Mouse (Mus musculus) midbrain, embryonic 11.5 days (tissue): ENCODE data around the gene Cpm. TPM values are rescaled to one million over a fixed set of nuclear protein-coding genes. Genes with fewer than 3 reads are reported as not detected.
"Not testable (repeated sequence)": the region's sequence is repeated elsewhere in the genome, so short reads cannot be mapped to it uniquely, and the experiment has no call there.

Source experiments
- ATAC-seq: fragments of 200-750 bp; cut with Nextera tagmentation; 2 replicates; pipeline ENCODE4 v1.8.0; 2017; ENCODE audit warnings: moderate TSS enrichment, moderate library complexity; ENCODE audit not compliant: low FRiP score
- DNase-seq: peaks from one replicate; pipeline ENCODE4 v3.0.0; 2015; ENCODE audit warnings: low spot score; ENCODE audit errors: missing footprints
- H3K27ac ChIP-seq: fragments of 300-500 bp; sonication (generic); 2 replicates; pipeline ENCODE4 v1.5.1; 2014; ENCODE audit warnings: low read depth, low read length
- H3K27me3 ChIP-seq: fragments of 300-500 bp; sonication (generic); 2 replicates; pipeline ENCODE4 v1.6.1; 2014; ENCODE audit warnings: mild to moderate bottlenecking, low read length, moderate library complexity, mixed read lengths; ENCODE audit not compliant: control insufficient read depth, insufficient read depth
- H3K36me3 ChIP-seq: fragments of 300-500 bp; sonication (generic); 2 replicates; pipeline ENCODE4 v1.6.1; 2014; ENCODE audit warnings: mild to moderate bottlenecking, low read length, moderate library complexity, mixed read lengths; ENCODE audit not compliant: control insufficient read depth, insufficient read depth
- H3K4me1 ChIP-seq: fragments of 300-500 bp; sonication (generic); 2 replicates; pipeline ENCODE4 v1.6.1; 2014; ENCODE audit warnings: low read length; ENCODE audit not compliant: control insufficient read depth, insufficient read depth
- H3K4me2 ChIP-seq: fragments of 300-500 bp; sonication (generic); 2 replicates; pipeline ENCODE4 v1.6.1; 2014; ENCODE audit warnings: mild to moderate bottlenecking, moderate library complexity
- H3K4me3 ChIP-seq: fragments of 300-500 bp; sonication (generic); 2 replicates; pipeline ENCODE4 v1.5.1; 2014; ENCODE audit warnings: low read depth, low read length
- H3K9ac ChIP-seq: fragments of 300-500 bp; sonication (generic); 2 replicates; pipeline ENCODE4 v1.6.1; 2014; ENCODE audit warnings: low read length
- H3K9me3 ChIP-seq: fragments of 300-500 bp; sonication (generic); 2 replicates; pipeline ENCODE4 v1.6.1; 2016; ENCODE audit warnings: low read length; ENCODE audit not compliant: control insufficient read depth
- WGBS: fragments of 180-500 bp; shearing (Covaris S2); extraction: QIAGEN DNeasy Blood & Tissue Kit; methylation state at CpG from one replicate; pipeline ENCODE4 v1.1.7; 2014; 5-methylcytosine and 5-hydroxymethylcytosine counted together
- polyA plus RNA-seq: library from polyadenylated mRNA; unstranded; fragments of >200 nt; fragmentation: Nextera tagmentation; extraction: Ambion mirVana; gene quantifications from 2 replicates; pipeline ENCODE4 v1.2.1, GENCODE M21; 2014

Cpm gene
- polyA plus RNA-seq, 1 experiment from 2014 or later: 6.2 TPM

DNA sequence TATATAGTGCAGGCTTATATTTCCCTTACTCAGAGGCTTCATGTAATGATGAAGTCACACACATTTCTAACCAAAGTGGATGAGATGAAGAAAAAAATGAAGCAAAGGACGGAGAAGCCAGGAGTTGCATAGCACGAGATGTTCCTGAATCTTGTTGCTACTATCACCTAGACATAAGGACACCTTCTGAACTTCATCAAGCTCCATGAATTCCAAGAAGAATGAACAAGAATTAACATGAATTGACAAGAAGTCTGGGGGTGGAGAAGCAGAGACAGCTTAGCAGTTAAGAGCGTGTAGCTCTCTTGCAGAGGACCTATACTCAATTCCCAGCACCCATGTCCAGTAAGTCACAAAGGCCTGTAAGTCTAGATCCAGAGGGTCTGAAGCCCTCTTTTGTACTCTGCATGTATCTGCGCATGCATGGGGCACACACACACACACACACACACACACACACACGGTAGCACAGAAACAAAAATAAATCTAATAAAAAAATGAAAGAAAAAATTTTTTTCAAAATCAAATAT is 36.2 kb upstream of the Cpm start:
- Histone ChIP-seq H3K27me3 (no peaks in the 10 kb centered on the region), H3K27ac (no peak overlapping the region), H3K4me2 (no peak overlapping the region), H3K4me1 (no peaks in the 10 kb centered on the region), H3K9me3 (no peaks in the 10 kb centered on the region), H3K36me3 (no peaks in the 10 kb centered on the region), H3K9ac (no peak overlapping the region), H3K4me3 (no peak overlapping the region)
- WGBS: 92% methylated on average over 5 of the region's 5 CpGs
- ATAC-seq (no peak), DNase-seq (peak; percentile 62)

DNA sequence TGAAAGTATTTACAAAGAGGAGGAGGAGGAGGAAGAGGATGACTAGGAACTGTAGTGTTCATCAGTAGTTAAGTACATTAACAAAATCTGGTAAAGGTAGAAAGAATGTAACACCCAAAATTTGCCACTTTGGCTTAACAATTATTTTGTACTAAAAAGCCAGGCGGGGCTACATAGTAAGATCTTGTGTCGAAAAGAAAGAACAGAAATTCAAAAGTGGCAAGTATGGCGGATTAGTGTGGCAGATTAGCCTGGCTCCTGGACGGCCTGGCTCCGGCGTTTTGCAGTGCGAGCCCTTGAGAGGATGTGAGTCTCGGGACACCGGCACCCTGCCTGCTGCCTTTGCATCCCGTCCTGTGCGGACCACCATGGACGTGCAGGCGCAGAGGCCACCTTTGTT is 35.4 kb upstream of the Cpm start:
- no peak overlapping the region for H3K9ac ChIP-seq
- no peak overlapping the region for H3K4me2 ChIP-seq
- 90% methylated on average over 13 of the region's 13 CpGs for WGBS
- H3K4me3 ChIP-seq: no peak overlapping the region
- H3K27ac ChIP-seq: no peak overlapping the region
- no peaks in the 10 kb centered on the region for H3K27me3 ChIP-seq
- no peaks in the 10 kb centered on the region for H3K4me1 ChIP-seq
- ATAC-seq (no peak), DNase-seq (no peak)
- no peaks in the 10 kb centered on the region for H3K9me3 ChIP-seq
- no peaks in the 10 kb centered on the region for H3K36me3 ChIP-seq

DNA sequence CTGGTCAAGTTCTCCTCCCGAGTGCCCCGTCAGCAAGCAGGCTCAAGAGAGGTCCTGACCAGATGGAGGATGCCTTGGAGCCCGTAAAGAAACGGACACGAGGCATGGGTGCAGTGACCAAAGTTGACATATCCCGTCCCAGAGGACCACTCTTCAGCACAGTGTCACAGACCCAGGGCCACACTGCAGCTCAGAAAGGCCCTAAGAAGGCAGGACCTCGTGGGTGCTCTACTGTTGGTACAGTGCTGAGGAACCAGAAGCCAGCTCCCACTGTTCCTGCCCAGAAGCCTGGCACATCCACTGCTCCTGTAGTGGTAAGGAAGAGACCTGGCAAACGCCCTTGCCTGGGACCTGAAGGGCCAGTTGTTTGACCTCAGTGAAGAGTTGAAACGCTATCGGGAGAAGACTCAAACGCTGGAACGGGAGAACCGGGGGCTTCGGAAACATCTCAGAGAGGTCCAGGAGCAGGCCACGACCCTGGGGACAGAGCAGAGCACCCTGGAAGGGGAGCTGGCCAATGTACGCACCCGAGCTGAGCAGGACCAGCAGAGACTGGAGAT is 34.9 kb upstream of the Cpm start:
- ATAC-seq (no peak), DNase-seq (no peak)
- Histone ChIP-seq H3K27ac (no peak overlapping the region), H3K9ac (no peak overlapping the region), H3K9me3 (no peaks in the 10 kb centered on the region), H3K4me3 (no peak overlapping the region), H3K36me3 (no peaks in the 10 kb centered on the region), H3K4me1 (no peaks in the 10 kb centered on the region), H3K4me2 (no peak overlapping the region), H3K27me3 (no peaks in the 10 kb centered on the region)
- 91% methylated on average over 17 of the region's 17 CpGs for WGBS

DNA sequence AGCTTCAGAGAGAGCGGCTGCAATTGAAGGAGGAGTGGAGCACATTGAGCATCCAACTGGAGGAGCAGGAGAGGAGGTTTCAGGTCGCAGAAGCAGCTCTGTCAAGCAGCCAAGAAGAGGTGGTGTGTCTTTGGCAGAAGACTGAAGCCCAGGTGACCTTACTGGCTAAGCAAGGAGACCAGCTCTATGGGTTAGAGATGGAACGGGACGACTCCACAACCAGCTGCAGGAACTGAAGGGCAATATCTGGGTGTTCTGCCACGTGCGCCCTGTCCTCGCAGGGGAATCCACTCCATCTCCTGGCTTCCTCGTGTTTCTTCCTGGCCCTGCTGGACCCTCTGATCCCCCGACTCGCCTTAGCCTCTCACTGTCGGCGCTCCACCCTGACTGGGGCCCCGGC is 34.4 kb upstream of the Cpm start:
- no peak for ATAC-seq
- 90% methylated on average over 13 of the region's 13 CpGs for WGBS
- no peak overlapping the region for H3K27ac ChIP-seq
- no peaks in the 10 kb centered on the region for H3K9me3 ChIP-seq
- H3K4me2 ChIP-seq: no peak overlapping the region
- no peaks in the 10 kb centered on the region for H3K27me3 ChIP-seq
- DNase-seq: no peak
- H3K4me1 ChIP-seq: no peaks in the 10 kb centered on the region
- H3K36me3 ChIP-seq: no peaks in the 10 kb centered on the region
- H3K4me3 ChIP-seq: no peak overlapping the region
- no peak overlapping the region for H3K9ac ChIP-seq

DNA sequence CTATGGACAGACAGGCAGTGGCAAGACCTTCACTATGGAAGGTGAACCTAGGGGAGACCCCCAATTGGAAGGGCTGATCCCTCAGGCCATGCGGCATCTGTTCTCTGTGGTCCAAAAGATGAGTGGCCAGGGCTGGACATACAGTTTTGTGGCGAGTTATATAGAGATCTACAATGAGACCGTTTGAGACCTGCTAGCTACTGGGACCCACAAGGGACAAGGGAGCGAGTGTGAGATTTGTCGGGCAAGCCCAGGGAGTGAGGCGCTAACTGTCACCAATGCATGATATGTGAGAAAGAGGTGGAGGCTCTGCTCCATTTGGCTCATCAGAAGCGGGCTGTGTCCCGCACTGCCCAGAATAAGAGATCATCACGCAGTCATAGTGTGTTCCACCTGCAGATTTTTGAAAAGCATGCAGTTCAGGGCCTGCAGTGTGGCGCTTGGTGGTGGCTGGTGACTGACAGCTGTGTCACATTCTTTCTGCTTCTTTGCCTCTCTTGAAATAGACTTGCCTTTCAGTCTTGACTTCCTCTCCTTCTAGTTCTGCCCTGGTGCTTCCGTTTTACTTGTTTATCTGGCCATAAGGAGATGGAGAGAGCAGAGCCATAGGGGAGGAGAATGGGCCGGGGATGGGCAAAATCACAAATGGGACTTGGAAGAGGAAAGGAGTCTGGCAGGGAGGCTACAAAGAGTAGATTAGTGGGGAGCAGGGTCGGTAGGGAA is 33.7 kb upstream of the Cpm start:
- ATAC-seq: no peak
- DNase-seq: no peak
- H3K27me3 ChIP-seq: no peaks in the 10 kb centered on the region
- H3K27ac ChIP-seq: no peak overlapping the region
- WGBS: 83% methylated on average over 13 of the region's 13 CpGs
- H3K36me3 ChIP-seq: no peaks in the 10 kb centered on the region
- H3K4me2 ChIP-seq: no peak overlapping the region
- H3K9me3 ChIP-seq: no peaks in the 10 kb centered on the region
- no peak overlapping the region for H3K4me3 ChIP-seq
- no peaks in the 10 kb centered on the region for H3K4me1 ChIP-seq
- no peak overlapping the region for H3K9ac ChIP-seq

DNA sequence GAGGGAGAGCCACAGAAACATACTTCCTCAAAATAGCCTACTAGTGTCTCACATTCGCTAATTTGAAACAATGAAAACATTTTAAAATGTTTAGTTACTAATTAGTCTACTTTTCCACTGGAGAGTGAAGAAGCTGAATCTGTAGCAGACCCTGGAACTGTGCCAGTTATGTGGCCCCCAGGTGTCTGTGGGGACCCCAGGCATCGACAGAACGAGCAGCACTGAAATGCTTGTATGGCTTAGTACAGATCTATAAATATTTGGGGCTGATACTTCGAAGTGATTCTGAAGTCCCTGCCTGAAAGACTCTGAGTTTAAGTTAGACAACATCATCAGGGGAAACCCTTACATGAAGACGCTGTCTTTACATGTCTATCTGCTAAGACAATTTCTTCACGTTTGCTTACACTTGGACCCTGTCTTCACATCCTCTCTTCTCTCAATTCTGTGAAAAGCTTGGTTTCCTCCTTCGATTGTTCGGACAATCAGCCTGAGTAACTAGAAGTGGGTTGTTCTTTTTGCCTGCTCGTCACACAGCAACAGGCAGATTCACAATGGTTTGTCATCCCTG is 33.0 kb upstream of the Cpm start:
- Histone ChIP-seq H3K4me2 (no peak overlapping the region), H3K9ac (no peak overlapping the region), H3K4me1 (no peaks in the 10 kb centered on the region), H3K36me3 (no peaks in the 10 kb centered on the region), H3K27me3 (no peaks in the 10 kb centered on the region), H3K27ac (no peak overlapping the region), H3K9me3 (no peaks in the 10 kb centered on the region), H3K4me3 (no peak overlapping the region)
- DNase-seq (no peak), ATAC-seq (no peak)
- WGBS: 91% methylated on average over 9 of the region's 9 CpGs

DNA sequence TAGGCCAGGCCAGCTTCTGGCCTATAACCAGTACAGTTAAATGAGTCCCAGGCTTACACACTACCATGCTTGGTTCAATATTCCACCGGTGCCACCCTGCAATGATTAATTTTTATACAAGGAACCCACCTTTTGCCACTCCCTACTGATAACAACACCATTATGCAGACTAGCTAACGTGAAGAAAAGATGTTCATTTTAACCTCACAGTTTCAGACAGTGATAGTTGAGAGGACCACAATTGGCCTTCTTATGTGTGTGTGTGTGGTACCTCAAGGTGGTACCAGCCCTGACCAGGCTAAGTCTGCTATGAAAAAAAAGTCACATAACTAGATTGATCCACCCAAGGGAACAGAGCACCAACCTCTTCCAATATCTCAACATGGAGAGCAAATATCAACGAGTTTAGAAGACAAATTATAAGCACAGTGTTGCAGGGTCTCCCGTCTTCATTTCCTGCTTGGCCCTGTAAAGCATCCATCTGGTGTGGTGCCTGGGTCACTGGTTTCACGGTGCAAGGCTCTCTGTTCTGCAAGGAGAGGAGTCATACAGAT is 32.5 kb upstream of the Cpm start:
- Histone ChIP-seq H3K9me3 (no peaks in the 10 kb centered on the region), H3K27ac (no peak overlapping the region), H3K4me1 (no peaks in the 10 kb centered on the region), H3K4me2 (no peak overlapping the region), H3K4me3 (no peak overlapping the region), H3K27me3 (no peaks in the 10 kb centered on the region), H3K36me3 (no peaks in the 10 kb centered on the region), H3K9ac (no peak overlapping the region)
- ATAC-seq: no peak
- no peak for DNase-seq
- 81% methylated on average over 5 of the region's 5 CpGs for WGBS

DNA sequence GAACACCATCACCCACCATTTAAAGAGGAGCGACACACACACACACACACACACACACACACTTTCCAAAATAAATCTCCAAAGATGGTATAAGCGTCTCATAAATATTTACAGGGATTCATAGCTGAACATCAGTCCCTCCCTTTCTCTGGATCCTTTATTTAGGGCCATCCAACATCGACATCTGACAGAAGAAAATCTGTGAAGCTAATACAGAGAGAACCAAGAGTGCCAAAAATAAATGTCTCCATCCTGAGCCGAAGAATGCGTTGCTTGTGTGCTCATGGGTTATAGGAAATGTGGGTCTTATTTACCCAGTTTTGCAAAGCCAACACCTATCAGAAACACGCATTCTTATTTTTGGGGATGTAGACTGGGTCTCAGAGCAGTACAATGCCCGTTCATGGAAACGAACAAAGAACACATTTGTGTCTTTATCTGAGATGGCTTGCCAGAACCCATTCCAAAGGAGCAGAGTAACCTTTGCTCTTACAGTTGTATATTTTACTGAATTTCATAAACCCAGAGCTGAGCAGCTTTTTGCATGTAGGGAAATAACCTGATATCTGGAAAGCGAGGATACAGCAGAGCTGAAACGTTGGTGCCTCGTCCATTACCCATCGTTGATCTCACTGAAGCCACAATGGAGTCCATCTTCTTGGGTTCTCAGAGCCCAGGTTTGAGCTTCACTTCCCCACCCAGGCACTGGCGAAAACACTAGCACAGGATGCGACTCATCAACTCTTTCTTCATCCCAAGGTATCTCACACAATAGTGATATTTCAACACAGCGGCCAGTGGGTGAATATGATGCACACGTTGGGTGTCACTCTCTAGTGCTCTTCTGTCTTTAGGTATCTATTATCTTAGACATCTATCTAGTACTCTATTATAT is 31.7 kb upstream of the Cpm start:
- not testable (repeated sequence) for DNase-seq, ATAC-seq, H3K4me3 ChIP-seq, H3K9me3 ChIP-seq, H3K9ac ChIP-seq, H3K4me1 ChIP-seq, H3K36me3 ChIP-seq, H3K27me3 ChIP-seq, H3K4me2 ChIP-seq, H3K27ac ChIP-seq
- WGBS: 95% methylated on average over 16 of the region's 16 CpGs
